9 mouse cellular contexts compared by ENCODE assay signal in the genomic region with DNA sequence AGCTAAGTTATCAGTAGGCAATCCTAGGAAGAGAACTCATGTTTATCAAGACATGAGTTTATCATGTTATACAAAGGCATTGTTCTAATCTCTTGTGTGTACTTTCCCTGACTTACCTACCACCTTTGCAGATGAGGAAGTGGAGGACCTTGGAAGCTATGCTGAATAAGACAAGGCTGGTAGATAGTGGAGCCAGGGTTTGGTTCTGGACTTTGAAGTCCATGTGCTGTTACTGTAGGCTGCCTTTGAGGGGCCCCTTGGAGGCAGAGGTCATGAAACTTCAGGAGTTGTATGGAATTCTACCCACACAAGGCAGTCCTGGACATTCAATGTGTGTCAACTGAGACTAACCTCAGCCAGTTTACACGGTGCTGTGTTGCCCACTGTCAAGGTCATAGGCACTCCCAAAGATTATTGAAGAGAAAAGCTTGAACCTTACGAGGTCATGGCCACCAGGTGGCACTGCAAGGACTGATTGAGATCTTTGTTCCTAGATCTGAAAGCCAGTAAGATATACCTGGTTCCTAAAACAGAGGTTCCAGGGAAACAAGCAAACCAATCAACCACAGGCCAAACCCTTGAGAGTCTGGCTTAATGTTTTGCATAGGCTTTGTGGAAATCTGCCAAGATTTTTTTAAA.
DNase-seq lines count a peak whose midpoint lies in the region; ATAC-seq and TF ChIP-seq lines count a peak whose summit lies in the region.
"Had no signal": no experiment of that assay in that cellular context is flagged by ENCODE, and none has a peak within 500 bp of the region (broad histone marks: within the 10 kb centered on the region; RNA-seq: fewer than 3 reads in every experiment).

No protein-coding gene starts in this region.

- TF ChIP-seq POLR2A in thymus, adult 2 months (IDR thresholded peaks at IDR 0.05; ENCODE audit: control insufficient read depth, extremely low read depth, insufficient read depth, low read length, poor library complexity) = no peak

- WGBS in thymus, adult 2 months = 9% methylated on average over 2 of the region's 2 CpGs

- no peak for TF ChIP-seq CTCF in thymus, adult 2 months (IDR thresholded peaks at IDR 0.05; ENCODE audit: borderline replicate concordance, control insufficient read depth, extremely low read depth, insufficient read depth, low read length, poor library complexity)

- H3K4me1 ChIP-seq in thymus, adult 2 months (replicated peaks; ENCODE audit: control insufficient read depth, insufficient read depth, low read length) = peaks cover 26% of the 10 kb centered on the region
- H3K4me1 ChIP-seq: embryonic facial prominence, embryonic 15.5 days had no signal

- no peak overlapping the region for H3K27ac ChIP-seq in thymus, adult 2 months (ENCODE audit: control insufficient read depth, insufficient read depth, low read length)
- H3K27ac ChIP-seq: embryonic facial prominence, embryonic 15.5 days had no signal

- no peaks in the 10 kb centered on the region for H3K36me3 ChIP-seq in thymus, adult 2 months (ENCODE audit: control insufficient read depth, insufficient read depth, low read length)
- H3K36me3 ChIP-seq: embryonic facial prominence, embryonic 15.5 days had no signal

- ATAC-seq in granulocyte monocyte progenitor cell, adult 5-6 weeks (replicated peaks; ENCODE audit: poor library complexity, severe bottlenecking) = peak; percentile 71
- peak; percentile 70 for ATAC-seq in megakaryocyte progenitor cell, adult 5-6 weeks (replicated peaks; ENCODE audit: poor library complexity)

- no peak overlapping the region for H3K4me3 ChIP-seq in thymus, adult 2 months (ENCODE audit: control insufficient read depth, insufficient read depth, low read length)
- H3K4me3 ChIP-seq: embryonic facial prominence, embryonic 15.5 days had no signal

- peak; percentile 67 to 77 for DNase-seq in left cerebral cortex, adult 18-20 months (ENCODE audit: low spot score in 2 of 2)
- no peak for DNase-seq in left cerebral cortex, adult 11 months (ENCODE audit: low spot score)
- DNase-seq in WW6 (ENCODE audit: low read depth, low spot score) = peak; percentile 38
- peak; percentile 84 to 93 for DNase-seq in cerebellum, postnatal 25 days
- peak; percentile 61 for DNase-seq in layer of hippocampus, adult 9-11 months
- DNase-seq in thymus, adult 2 months = peak; percentile 72

- H3K27me3 ChIP-seq in thymus, adult 2 months (ENCODE audit: control insufficient read depth, insufficient read depth, low read length) = no peaks in the 10 kb centered on the region
- H3K27me3 ChIP-seq: embryonic facial prominence, embryonic 15.5 days had no signal
